Mouse (Mus musculus) spleen, adult 2 months (tissue): ENCODE results near the gene Ninj1.

ENCODE experiments used
- CTCF ChIP-seq: fragments of 200-500 bp; IDR thresholded peaks from 2 replicates; pipeline ENCODE4 v1.5.1; 2011; ENCODE audit warnings: mild to moderate bottlenecking, inconsistent platforms; ENCODE audit not compliant: insufficient read depth, insufficient read length, insufficient replicate concordance; ENCODE audit errors: extremely low read depth
- POLR2A ChIP-seq: fragments of 200-500 bp; IDR thresholded peaks from 2 replicates; pipeline ENCODE4 v1.6.1; 2011; ENCODE audit warnings: low read depth, low read length, inconsistent platforms

- TF ChIP-seq POLR2A (no peak), CTCF (no peak)
Observed at GRCm38 (mm10) chr13:49140567-49140966, 46.7 kb upstream of the Ninj1 start.
